ENCODE assay signal across 18 mouse cellular contexts in the genomic region with DNA sequence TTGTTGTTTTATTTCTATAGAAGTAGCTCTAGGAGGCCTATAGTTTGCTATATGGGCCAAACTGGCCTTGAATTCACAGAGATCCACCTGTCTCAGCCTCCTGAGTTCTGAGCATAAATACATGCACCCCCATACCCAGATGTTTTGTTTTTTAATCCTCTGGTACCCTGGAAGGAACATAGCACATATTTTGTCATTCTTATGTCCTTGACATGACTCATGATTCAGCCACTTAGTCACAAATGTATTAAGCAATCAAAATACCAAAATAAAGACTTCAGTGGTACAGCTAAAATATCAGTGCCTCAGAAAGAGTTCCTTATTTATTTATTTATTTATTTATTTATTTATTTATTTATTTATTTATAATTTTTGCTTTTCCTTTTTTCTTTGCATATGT.
"Had no signal": no experiment of that assay in that cellular context is flagged by ENCODE, and none has a peak within 500 bp of the region (broad histone marks: within the 10 kb centered on the region; RNA-seq: fewer than 3 reads in every experiment).

No protein-coding gene starts in this region.

- ATAC-seq: midbrain, embryonic 16.5 days had no signal

- H3K27me3 ChIP-seq: lung, embryonic 15.5 days; midbrain, embryonic 12.5 days; neural tube, embryonic 13.5 days; neural tube, embryonic 15.5 days had no signal

- H3K4me3 ChIP-seq: lung, embryonic 15.5 days; midbrain, embryonic 10.5 days; midbrain, embryonic 12.5 days; neural tube, embryonic 13.5 days; neural tube, embryonic 15.5 days had no signal

- H3K4me1 ChIP-seq: lung, embryonic 15.5 days; midbrain, embryonic 10.5 days; midbrain, embryonic 12.5 days; neural tube, embryonic 13.5 days; neural tube, embryonic 15.5 days had no signal

- H3K36me3 ChIP-seq: lung, embryonic 15.5 days; midbrain, embryonic 10.5 days; midbrain, embryonic 12.5 days; neural tube, embryonic 13.5 days; neural tube, embryonic 15.5 days had no signal

- H3K4me2 ChIP-seq: lung, embryonic 15.5 days; midbrain, embryonic 12.5 days; neural tube, embryonic 13.5 days; neural tube, embryonic 15.5 days had no signal

- H3K27ac ChIP-seq: lung, embryonic 15.5 days; midbrain, embryonic 10.5 days; midbrain, embryonic 12.5 days; neural tube, embryonic 13.5 days; neural tube, embryonic 15.5 days had no signal

- H3K9me3 ChIP-seq: lung, embryonic 15.5 days; midbrain, embryonic 10.5 days; midbrain, embryonic 12.5 days; neural tube, embryonic 13.5 days; neural tube, embryonic 15.5 days had no signal

- DNase-seq: lung, adult 2 months; lung, postnatal 10 days; lung, postnatal 4 days; midbrain, embryonic 14.5 days; retina, postnatal 1 day; right cerebral cortex, adult 18-20 months; right cerebral cortex, postnatal 25 days; right cerebral cortex, postnatal 4 days; spleen, adult 18-20 months; thymus, adult 18-20 months; thymus, postnatal 14 days; thymus, postnatal 36 days had no signal

- H3K9ac ChIP-seq: lung, embryonic 15.5 days; midbrain, embryonic 12.5 days; neural tube, embryonic 13.5 days; neural tube, embryonic 15.5 days had no signal
